Mouse (Mus musculus) CH12.LX (cell line): ENCODE measurements around the gene Pik3r2.

Experiments
- MAX ChIP-seq: IDR thresholded peaks from 2 replicates; pipeline ENCODE4 v1.6.1; 2011; ENCODE audit warnings: low read length, improper control_type of control experiment
- MYC ChIP-seq: IDR thresholded peaks from 2 replicates; pipeline ENCODE4 v1.6.1; 2011; ENCODE audit warnings: low read depth, mild to moderate bottlenecking, improper control_type of control experiment, low read length
- NRF1 ChIP-seq: IDR thresholded peaks from 2 replicates; pipeline ENCODE4 v1.6.1; 2014; ENCODE audit warnings: low read depth, mild to moderate bottlenecking, inconsistent platforms, low read length, improper control_type of control experiment, moderate library complexity

GRCm38 (mm10) chr8:70823802-70824201 lies 47.3 kb upstream of the Pik3r2 start:
- no peak for TF ChIP-seq MAX
- no peak for TF ChIP-seq NRF1
- TF ChIP-seq MYC = no peak
